Mouse (Mus musculus): Measurements from ENCODE around the gene Gm20916. TPM values are rescaled to one million over a fixed set of nuclear protein-coding genes. Genes with fewer than 3 reads are reported as not detected.
"Not testable (repeated sequence)": the region's sequence is repeated elsewhere in the genome, so short reads cannot be mapped to it uniquely, and the experiment has no call there.

Gm20916 gene
- not detected in 2 replicates for polyA plus RNA-seq (2015; fragmentation: Nextera tagmentation; extraction: Ambion mirVana)

DNA sequence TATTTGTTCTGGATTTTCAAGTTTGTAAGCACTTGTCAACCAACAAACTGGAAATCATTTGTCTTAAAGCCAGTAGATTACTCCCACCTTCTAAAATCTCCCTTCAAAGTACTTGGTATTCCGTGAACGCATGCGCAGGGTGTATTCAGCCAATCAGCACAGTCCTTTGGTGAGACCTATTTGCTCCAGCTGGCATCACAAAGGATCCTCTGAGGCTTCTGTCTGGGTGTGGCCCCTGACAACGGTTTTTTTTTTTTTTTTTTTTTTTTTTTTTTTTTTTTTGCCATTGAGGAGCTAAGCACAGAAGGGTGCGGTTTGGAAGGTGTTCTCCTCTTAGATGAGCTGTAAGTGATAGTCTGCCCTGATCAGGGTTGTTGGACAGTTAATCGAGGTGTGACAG, at the start of gene Gm20916:
TSS of gene Gm20916 (plus strand) at position 301 of the 400 bp plus-strand sequence.
- H3K36me3 ChIP-seq; H3K4me1 ChIP-seq (replicated peaks); ATAC-seq (ENCODE audit: low read depth); H3K4me2 ChIP-seq; H3K4me3 ChIP-seq; H3K27ac ChIP-seq (replicated peaks); H3K27me3 ChIP-seq; H3K9ac ChIP-seq; H3K9me3 ChIP-seq: not testable (repeated sequence)
- no CpG with 5 or more reads among the region's 6 CpGs for WGBS

Other genes starting within 250 kb of the Gm20916 start
- gene Gm20917, start 168.4 kb upstream of the Gm20916 start, polyA plus RNA-seq (2015; fragmentation: Nextera tagmentation; extraction: Ambion mirVana) = not detected in 2 replicates